Mouse (Mus musculus) neural tube, embryonic 11.5 days (tissue): Measurements from ENCODE around the gene AY761184. TPM values are rescaled to one million over a fixed set of nuclear protein-coding genes. Genes with fewer than 3 reads are reported as not detected.
"Not testable (repeated sequence)": the region's sequence is repeated elsewhere in the genome, so short reads cannot be mapped to it uniquely, and the experiment has no call there.

ENCODE experiments used
- ATAC-seq: fragments of 200-750 bp; cut with Nextera tagmentation; 2 replicates; pipeline ENCODE4 v1.8.0; 2017; ENCODE audit warnings: moderate number of reproducible peaks, mild to moderate bottlenecking, moderate TSS enrichment, moderate library complexity; ENCODE audit not compliant: insufficient read depth, low FRiP score, low TSS enrichment
- DNase-seq: peaks from one replicate; pipeline ENCODE4 v3.0.0-alpha.2; 2015; ENCODE audit warnings: low spot score
- H3K27ac ChIP-seq: fragments of 300-500 bp; sonication (generic); 2 replicates; pipeline ENCODE4 v1.5.1; 2014; ENCODE audit warnings: low read depth, mild to moderate bottlenecking, low read length
- H3K27me3 ChIP-seq: fragments of 300-500 bp; sonication (generic); 2 replicates; pipeline ENCODE4 v1.6.1; 2014; ENCODE audit warnings: mild to moderate bottlenecking, low read length, mixed read lengths; ENCODE audit not compliant: control insufficient read depth, insufficient read depth
- H3K36me3 ChIP-seq: fragments of 300-500 bp; sonication (generic); 2 replicates; pipeline ENCODE4 v1.6.1; 2014; ENCODE audit warnings: mild to moderate bottlenecking, low read length, moderate library complexity, mixed read lengths; ENCODE audit not compliant: control insufficient read depth, insufficient read depth
- H3K4me1 ChIP-seq: fragments of 300-500 bp; sonication (generic); 2 replicates; pipeline ENCODE4 v1.6.1; 2014; ENCODE audit warnings: low read length, mixed read lengths; ENCODE audit not compliant: control insufficient read depth, insufficient read depth
- H3K4me2 ChIP-seq: fragments of 300-500 bp; sonication (generic); 2 replicates; pipeline ENCODE4 v1.6.1; 2014; ENCODE audit warnings: low read depth, mild to moderate bottlenecking, moderate library complexity
- H3K4me3 ChIP-seq: fragments of 300-500 bp; sonication (generic); 2 replicates; pipeline ENCODE4 v1.5.1; 2014; ENCODE audit warnings: low read depth, low read length
- H3K9ac ChIP-seq: fragments of 300-500 bp; sonication (generic); 2 replicates; pipeline ENCODE4 v1.6.1; 2014; ENCODE audit warnings: mild to moderate bottlenecking, low read length
- H3K9me3 ChIP-seq: fragments of 300-500 bp; sonication (generic); 2 replicates; pipeline ENCODE4 v1.6.1; 2016; ENCODE audit warnings: low read length; ENCODE audit not compliant: control insufficient read depth
- WGBS: fragments of 180-500 bp; shearing (Covaris S2); extraction: QIAGEN DNeasy Blood & Tissue Kit; methylation state at CpG from one replicate; pipeline ENCODE4 v1.1.7; 2014; 5-methylcytosine and 5-hydroxymethylcytosine counted together
- polyA plus RNA-seq: library from polyadenylated mRNA; unstranded; fragments of >200 nt; fragmentation: Nextera tagmentation; extraction: Ambion mirVana; gene quantifications from 2 replicates; pipeline ENCODE4 v1.2.1, GENCODE M21; 2014

AY761184 gene
- polyA plus RNA-seq: not detected in 2 replicates

DNA sequence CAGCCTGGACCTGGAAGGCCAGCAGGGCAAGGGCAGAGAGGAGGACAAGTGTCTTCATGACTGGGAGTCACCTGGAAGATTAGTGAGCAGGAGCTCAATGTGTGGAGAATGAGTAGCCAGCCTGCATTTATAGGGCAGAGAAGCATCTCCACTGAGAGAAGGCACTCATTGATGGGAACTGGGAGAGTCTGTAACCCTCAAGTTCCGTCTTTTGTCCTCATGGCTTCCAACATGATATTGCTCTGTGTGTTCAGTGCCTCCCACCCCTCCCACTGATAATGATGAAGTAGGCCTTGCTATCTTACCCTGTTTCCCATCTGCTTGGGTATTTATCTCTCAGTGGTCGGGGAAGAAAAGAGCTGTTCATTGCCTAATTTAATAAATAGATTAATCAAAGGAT, at the start of gene AY761184:
AY761184 (minus strand) TSS at position 101 of the 400 bp plus-strand sequence.
- not testable (repeated sequence) for H3K4me2 ChIP-seq, H3K9ac ChIP-seq, H3K4me1 ChIP-seq, ATAC-seq, H3K27me3 ChIP-seq, H3K9me3 ChIP-seq, DNase-seq, H3K4me3 ChIP-seq, H3K27ac ChIP-seq, H3K36me3 ChIP-seq
- WGBS: 83% methylated on average over 2 of the region's 2 CpGs

DNA sequence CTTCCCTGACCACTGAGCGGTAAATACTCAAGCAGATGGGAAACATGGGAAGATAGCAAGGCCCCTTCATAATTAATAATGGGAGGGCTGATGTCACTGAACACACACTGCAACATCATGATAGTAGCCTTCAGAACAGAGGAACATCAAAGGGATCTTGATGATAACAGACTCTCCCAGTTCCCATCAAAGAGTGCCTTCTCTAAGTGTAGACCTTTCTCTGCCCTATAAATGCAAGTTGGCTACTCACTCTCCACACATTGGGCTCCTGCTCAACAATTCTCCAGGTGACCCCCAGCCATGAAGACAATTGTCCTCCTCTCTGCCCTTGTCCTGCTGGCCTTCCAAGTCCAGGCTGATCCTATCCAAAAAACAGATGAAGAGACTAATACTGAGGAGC, 37.9 kb downstream of the AY761184 start, which contains the start of gene Defa34:
Defa34 (plus strand) TSS at position 301 of the 400 bp plus-strand sequence.
- not testable (repeated sequence) for H3K9ac ChIP-seq, H3K27me3 ChIP-seq, H3K4me1 ChIP-seq, H3K9me3 ChIP-seq, H3K4me3 ChIP-seq, H3K27ac ChIP-seq, DNase-seq, H3K4me2 ChIP-seq, H3K36me3 ChIP-seq, ATAC-seq
- no CpG with 5 or more reads among the region's 1 CpGs for WGBS

DNA sequence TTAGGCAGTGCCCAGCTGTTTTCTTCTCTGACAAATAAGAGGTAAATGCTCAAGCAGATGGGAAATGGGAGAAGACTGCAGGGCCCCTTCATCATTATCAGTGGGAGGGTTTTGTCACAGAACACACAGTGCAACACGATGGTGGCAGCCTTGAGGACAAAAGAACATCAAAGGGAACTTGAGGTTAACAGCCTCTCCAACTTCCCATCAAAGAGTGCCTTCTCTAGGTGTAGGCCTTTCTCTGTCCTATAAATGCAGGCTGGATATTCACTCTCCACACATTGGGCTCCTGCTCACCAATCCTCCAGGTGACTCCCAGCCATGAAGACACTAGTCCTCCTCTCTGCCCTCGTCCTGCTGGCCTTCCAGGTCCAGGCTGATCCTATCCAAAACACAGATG, 48.0 kb downstream of the AY761184 start, which contains the start of gene Defa17:
Defa17 (plus strand) TSS at position 301 of the 400 bp plus-strand sequence.
- not testable (repeated sequence) for H3K27ac ChIP-seq, H3K4me1 ChIP-seq, H3K4me3 ChIP-seq, ATAC-seq, H3K9me3 ChIP-seq, H3K4me2 ChIP-seq, H3K9ac ChIP-seq, DNase-seq, H3K27me3 ChIP-seq, H3K36me3 ChIP-seq
- no CpG with 5 or more reads among the region's 2 CpGs for WGBS

Other genes with a start within 250 kb of the AY761184 start
- not detected in 2 replicates for gene Gm7849, start 247.1 kb downstream of the AY761184 start, polyA plus RNA-seq
- not detected in 2 replicates for gene Defa20, start 194.4 kb downstream of the AY761184 start, polyA plus RNA-seq
- gene Defa32, start 174.6 kb downstream of the AY761184 start, polyA plus RNA-seq: not detected in 2 replicates
- not detected in 2 replicates for gene Defa37, start 138.3 kb downstream of the AY761184 start, polyA plus RNA-seq
- not detected in 2 replicates for gene Defa28, start 120.6 kb downstream of the AY761184 start, polyA plus RNA-seq
- not detected in 2 replicates for gene Gm7861, start 109.1 kb downstream of the AY761184 start, polyA plus RNA-seq
- gene Defa26, start 85.5 kb downstream of the AY761184 start, polyA plus RNA-seq: not detected in 2 replicates
- not detected in 2 replicates for gene Defa17, start 47.9 kb downstream of the AY761184 start, polyA plus RNA-seq
- gene Defa34, start 37.8 kb downstream of the AY761184 start, polyA plus RNA-seq: not detected in 2 replicates
- gene Defa24, start 30.8 kb upstream of the AY761184 start, polyA plus RNA-seq: not detected in 2 replicates
- not detected in 2 replicates for gene Defb50, start 119.9 kb upstream of the AY761184 start, polyA plus RNA-seq
- gene Defb2, start 136.3 kb upstream of the AY761184 start, polyA plus RNA-seq: not detected in 2 replicates
- gene Defb10, start 155.3 kb upstream of the AY761184 start, polyA plus RNA-seq: not detected in 2 replicates
- not detected in 2 replicates for gene Defb9, start 181.8 kb upstream of the AY761184 start, polyA plus RNA-seq
- not detected in 2 replicates for gene Defb11, start 202.8 kb upstream of the AY761184 start, polyA plus RNA-seq
- not detected in 2 replicates for gene Defb15, start 229.1 kb upstream of the AY761184 start, polyA plus RNA-seq
- gene Defb35, start 234.7 kb upstream of the AY761184 start, polyA plus RNA-seq: not detected in 2 replicates
- not detected in 2 replicates for gene Defb13, start 243.1 kb upstream of the AY761184 start, polyA plus RNA-seq